Mouse (Mus musculus): ENCODE measurements around the gene Rfng. TPM values are rescaled to one million over a fixed set of nuclear protein-coding genes. Genes with fewer than 3 reads are reported as not detected.
"Not testable (repeated sequence)": the region's sequence is repeated elsewhere in the genome, so short reads cannot be mapped to it uniquely, and the experiment has no call there.

Gene Rfng
- polyA plus RNA-seq, 1 experiment from 2014 or later = 15.6 TPM

DNA sequence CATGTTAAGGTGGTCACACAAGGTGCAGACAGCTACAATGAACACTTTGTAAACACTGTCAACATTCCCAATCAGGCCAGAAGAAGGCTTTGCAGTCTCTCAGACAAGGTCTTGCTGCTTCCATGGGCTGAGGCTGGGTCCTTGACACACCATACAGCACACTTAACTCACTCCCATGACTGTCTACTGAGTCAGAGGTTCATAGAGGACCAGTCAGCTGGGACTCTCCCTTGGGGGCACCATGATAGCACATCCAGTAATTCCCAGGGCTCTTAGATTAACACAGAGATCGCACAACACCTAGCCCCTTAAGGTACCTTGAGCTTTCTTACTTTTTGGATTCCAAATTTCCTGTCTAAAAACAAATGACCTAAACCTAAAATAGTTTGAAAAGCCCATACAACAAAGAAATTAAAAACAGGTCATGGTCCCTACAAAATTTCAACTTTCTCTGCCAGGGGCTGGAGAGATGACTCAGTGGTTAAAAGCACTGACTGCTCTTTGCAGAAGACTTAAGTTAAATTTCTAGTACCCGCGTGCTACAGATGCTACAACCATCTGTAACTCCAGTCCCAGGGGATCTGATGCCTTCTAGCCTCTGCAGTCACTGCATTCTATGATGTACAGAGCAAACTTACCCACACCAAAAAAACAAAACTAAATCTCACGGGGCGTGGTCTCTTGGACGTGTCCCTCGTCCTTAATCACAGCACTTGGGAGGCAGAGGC, 10.4 kb downstream of the Rfng start:
- Histone ChIP-seq H3K4me3 (ENCODE audit: inconsistent target) (no peak overlapping the region), H3K27ac (no peak overlapping the region), H3K36me3 (ENCODE audit: inconsistent target) (no peaks in the 10 kb centered on the region), H3K79me2 (ENCODE audit: inconsistent target) (no peaks in the 10 kb centered on the region)
- WGBS (ENCODE audit: missing documents) = 90% methylated on average over 7 of the region's 7 CpGs

DNA sequence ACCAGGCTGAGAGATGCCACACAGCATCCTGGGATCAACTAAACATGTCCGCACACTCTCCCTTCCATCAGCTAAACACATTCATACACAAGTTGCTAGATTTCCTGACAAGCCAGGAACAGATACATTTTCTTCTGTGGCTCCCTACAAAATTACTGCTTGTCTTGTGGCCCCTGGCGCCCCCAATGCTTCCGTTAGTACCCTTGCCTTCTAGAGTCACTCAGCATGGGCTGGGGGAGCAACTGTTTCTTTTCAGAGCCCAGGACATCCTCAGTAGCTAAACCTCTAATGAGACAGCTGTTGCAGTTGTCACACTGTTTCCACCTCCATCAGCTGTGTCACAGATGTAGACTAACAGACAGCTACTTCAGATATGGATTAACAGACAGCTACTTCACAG, 11.3 kb downstream of the Rfng start:
- H3K79me2 ChIP-seq (ENCODE audit: inconsistent target) = no peaks in the 10 kb centered on the region
- H3K4me3 ChIP-seq (ENCODE audit: inconsistent target) = no peak overlapping the region
- no peak overlapping the region for H3K27ac ChIP-seq
- 100% methylated on average over 3 of the region's 3 CpGs for WGBS (ENCODE audit: missing documents)
- no peaks in the 10 kb centered on the region for H3K36me3 ChIP-seq (ENCODE audit: inconsistent target)

- 92% methylated on average over 1 of the region's 1 CpGs for WGBS (ENCODE audit: missing documents)
- no peak overlapping the region for H3K27ac ChIP-seq
- H3K79me2 ChIP-seq (ENCODE audit: inconsistent target) = no peaks in the 10 kb centered on the region
- no peaks in the 10 kb centered on the region for H3K36me3 ChIP-seq (ENCODE audit: inconsistent target)
- no peak overlapping the region for H3K4me3 ChIP-seq (ENCODE audit: inconsistent target)
These were observed 15.8 kb downstream of the Rfng start for GRCm38 (mm10) chr11:120768206-120768605.

DNA sequence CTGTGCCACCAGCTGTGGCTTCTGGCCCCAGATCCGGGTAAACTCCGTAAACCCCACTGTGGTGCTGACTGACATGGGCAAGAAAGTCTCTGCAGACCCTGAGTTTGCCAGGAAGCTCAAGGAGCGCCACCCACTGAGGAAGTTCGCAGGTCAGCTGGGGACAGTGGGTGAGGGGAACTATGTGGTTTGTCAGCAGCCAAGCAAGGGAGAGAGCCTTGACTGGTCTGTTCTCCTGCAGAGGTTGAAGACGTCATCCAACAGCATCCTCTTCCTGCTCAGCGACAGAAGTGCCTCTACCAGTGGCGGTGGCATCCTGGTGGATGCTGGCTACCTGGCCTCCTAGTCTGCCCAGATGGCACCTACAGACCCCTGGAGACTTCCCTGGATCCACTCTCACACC, 17.0 kb downstream of the Rfng start:
- not testable (repeated sequence) for H3K36me3 ChIP-seq (ENCODE audit: inconsistent target); H3K79me2 ChIP-seq (ENCODE audit: inconsistent target); H3K4me3 ChIP-seq (ENCODE audit: inconsistent target); H3K27ac ChIP-seq
- WGBS (ENCODE audit: missing documents) = 10% methylated on average over 3 of the region's 7 CpGs

GRCm38 (mm10) chr11:120763121-120763999, 20.6 kb downstream of the Rfng start:
- not testable (repeated sequence) for H3K36me3 ChIP-seq (ENCODE audit: inconsistent target); H3K27ac ChIP-seq; H3K79me2 ChIP-seq (ENCODE audit: inconsistent target); H3K4me3 ChIP-seq (ENCODE audit: inconsistent target)
- WGBS (ENCODE audit: missing documents) = no CpG with 5 or more reads among the region's 23 CpGs

DNA sequence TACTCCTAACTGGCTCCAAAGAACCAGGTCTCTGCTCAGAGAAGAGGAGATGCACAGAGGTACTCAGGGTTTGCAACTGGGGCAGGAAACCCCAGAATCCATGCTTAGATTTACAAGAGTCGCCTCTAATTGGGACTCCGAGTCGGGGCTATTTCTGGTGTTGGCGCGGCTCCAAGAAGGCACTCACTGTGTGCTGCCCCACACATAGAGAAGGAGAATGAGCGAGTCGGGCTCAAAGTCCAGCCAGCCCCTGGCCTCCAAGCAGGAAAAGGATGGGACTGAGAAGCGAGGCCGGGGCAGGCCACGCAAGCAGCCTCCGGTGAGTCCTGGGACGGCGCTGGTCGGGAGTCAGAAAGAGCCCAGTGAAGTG, 21.4 kb downstream of the Rfng start, which contains the start of gene Hmga1b:
Gene Hmga1b (plus strand): TSS at position 123 of the 370 bp plus-strand sequence.
- not testable (repeated sequence) for H3K79me2 ChIP-seq (ENCODE audit: inconsistent target); H3K36me3 ChIP-seq (ENCODE audit: inconsistent target); H3K27ac ChIP-seq; H3K4me3 ChIP-seq (ENCODE audit: inconsistent target)
- 29% methylated on average over 12 of the region's 14 CpGs for WGBS (ENCODE audit: missing documents)

- no peaks in the 10 kb centered on the region for H3K79me2 ChIP-seq (ENCODE audit: inconsistent target)
- no peak overlapping the region for H3K27ac ChIP-seq
- no peak overlapping the region for H3K4me3 ChIP-seq (ENCODE audit: inconsistent target)
- WGBS (ENCODE audit: missing documents) = 83% methylated on average over 14 of the region's 14 CpGs
- H3K36me3 ChIP-seq (ENCODE audit: inconsistent target) = no peaks in the 10 kb centered on the region
These were observed 22.0 kb downstream of the Rfng start for GRCm38 (mm10) chr11:120761811-120762671.

GRCm38 (mm10) chr11:120760236-120760635, 23.8 kb downstream of the Rfng start:
- 98% methylated on average over 5 of the region's 9 CpGs for WGBS (ENCODE audit: missing documents)
- Histone ChIP-seq H3K36me3 (ENCODE audit: inconsistent target) (no peaks in the 10 kb centered on the region), H3K4me3 (ENCODE audit: inconsistent target) (no peak overlapping the region), H3K79me2 (ENCODE audit: inconsistent target) (no peaks in the 10 kb centered on the region), H3K27ac (no peak overlapping the region)

GRCm38 (mm10) chr11:120751606-120752005, 32.4 kb downstream of the Rfng start:
- Histone ChIP-seq H3K36me3 (ENCODE audit: inconsistent target) (no peaks in the 10 kb centered on the region), H3K27ac (no peak overlapping the region), H3K79me2 (ENCODE audit: inconsistent target) (no peaks in the 10 kb centered on the region), H3K4me3 (ENCODE audit: inconsistent target) (no peak overlapping the region)
- WGBS (ENCODE audit: missing documents) = 95% methylated on average over 4 of the region's 4 CpGs

GRCm38 (mm10) chr11:120749430-120749829, 34.6 kb downstream of the Rfng start:
- Histone ChIP-seq H3K36me3 (ENCODE audit: inconsistent target) (no peaks in the 10 kb centered on the region), H3K4me3 (ENCODE audit: inconsistent target) (no peak overlapping the region), H3K27ac (no peak overlapping the region), H3K79me2 (ENCODE audit: inconsistent target) (no peaks in the 10 kb centered on the region)
- 58% methylated on average over 8 of the region's 8 CpGs for WGBS (ENCODE audit: missing documents)

GRCm38 (mm10) chr11:120747974-120748373, 36.0 kb downstream of the Rfng start:
- Histone ChIP-seq H3K36me3 (ENCODE audit: inconsistent target) (no peaks in the 10 kb centered on the region), H3K27ac (peak overlapping the region; percentile 68), H3K4me3 (ENCODE audit: inconsistent target) (no peak overlapping the region), H3K79me2 (ENCODE audit: inconsistent target) (no peaks in the 10 kb centered on the region)
- 4% methylated on average over 4 of the region's 4 CpGs for WGBS (ENCODE audit: missing documents)

- 91% methylated on average over 7 of the region's 7 CpGs for WGBS (ENCODE audit: missing documents)
- no peak overlapping the region for H3K4me3 ChIP-seq (ENCODE audit: inconsistent target)
- no peaks in the 10 kb centered on the region for H3K79me2 ChIP-seq (ENCODE audit: inconsistent target)
- no peak overlapping the region for H3K27ac ChIP-seq
- H3K36me3 ChIP-seq (ENCODE audit: inconsistent target) = no peaks in the 10 kb centered on the region
These were observed 39.8 kb downstream of the Rfng start for GRCm38 (mm10) chr11:120744121-120744701.

GRCm38 (mm10) chr11:120740981-120741380, 43.0 kb downstream of the Rfng start:
- no peaks in the 10 kb centered on the region for H3K36me3 ChIP-seq (ENCODE audit: inconsistent target)
- WGBS (ENCODE audit: missing documents) = 92% methylated on average over 5 of the region's 5 CpGs
- H3K27ac ChIP-seq = no peak overlapping the region
- no peak overlapping the region for H3K4me3 ChIP-seq (ENCODE audit: inconsistent target)
- no peaks in the 10 kb centered on the region for H3K79me2 ChIP-seq (ENCODE audit: inconsistent target)

DNA sequence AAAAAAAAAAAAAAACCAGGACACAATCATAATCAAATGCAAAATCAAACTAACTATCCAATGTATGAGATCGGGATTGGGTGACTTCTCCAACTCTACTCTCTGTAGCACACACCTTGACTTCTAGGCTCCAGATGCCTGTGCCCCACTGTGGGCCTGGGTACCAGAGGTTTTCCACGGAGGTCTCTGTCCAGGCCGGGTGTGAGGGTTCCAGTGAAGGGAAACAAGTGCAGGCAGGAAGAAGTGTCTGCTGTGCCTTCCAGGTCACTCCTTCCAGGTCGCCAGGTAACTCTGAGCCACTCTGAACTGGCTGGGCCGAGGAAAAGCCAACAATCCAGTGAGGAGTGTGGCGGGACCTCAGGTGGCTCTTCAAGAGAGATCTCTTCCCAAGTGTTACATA, 47.6 kb downstream of the Rfng start:
- H3K36me3 ChIP-seq (ENCODE audit: inconsistent target) = no peaks in the 10 kb centered on the region
- H3K79me2 ChIP-seq (ENCODE audit: inconsistent target) = no peaks in the 10 kb centered on the region
- WGBS (ENCODE audit: missing documents) = 93% methylated on average over 5 of the region's 6 CpGs
- H3K4me3 ChIP-seq (ENCODE audit: inconsistent target) = no peak overlapping the region
- no peak overlapping the region for H3K27ac ChIP-seq

Data from macrophage (primary cell).